Comparison of ENCODE assay signal across 11 mouse cellular contexts in genomic region chr9:24943830-24944229, GRCm38 (mm10).
A peak's percentile ranks its signal among the peaks of the same experiment; 100 is the strongest.
DNase-seq lines count a peak whose midpoint lies in the region; ATAC-seq lines count a peak whose summit lies in the region.
"Had no signal": no experiment of that assay in that cellular context is flagged by ENCODE, and none has a peak within 500 bp of the region (broad histone marks: within the 10 kb centered on the region; RNA-seq: fewer than 3 reads in every experiment).

No protein-coding gene starts in this region.

- H3K36me3 ChIP-seq in hindbrain, embryonic 16.5 days (ENCODE audit: control insufficient read depth, insufficient read depth, low read length) = no peaks in the 10 kb centered on the region
- H3K36me3 ChIP-seq: liver, embryonic 15.5 days had no signal

- no peak overlapping the region for H3K9ac ChIP-seq in hindbrain, embryonic 16.5 days (ENCODE audit: low read depth, low read length)
- H3K9ac ChIP-seq: liver, embryonic 15.5 days had no signal

- ATAC-seq in hindbrain, embryonic 16.5 days = peak; percentile 72

- no peaks in the 10 kb centered on the region for H3K9me3 ChIP-seq in hindbrain, embryonic 16.5 days (ENCODE audit: control insufficient read depth, low read length)
- H3K9me3 ChIP-seq: liver, embryonic 15.5 days had no signal

- peak; percentile 16 to 33 for DNase-seq in heart, adult 18-20 months
- DNase-seq in heart, adult 9 months (ENCODE audit: low spot score in 2 of 2) = no peak
- DNase-seq in retina, embryonic 14.5 days (ENCODE audit: low spot score) = peak; percentile 41
- no peak for DNase-seq in retina, postnatal 1 day
- no peak for DNase-seq in spleen, postnatal 10 days (ENCODE audit: low spot score in 2 of 2)
- DNase-seq in layer of hippocampus, postnatal 36 days = no peak
- DNase-seq in cerebellum, adult 9-10 months = no peak
- DNase-seq: cerebellum, adult 18-20 months had no signal

- no peak overlapping the region for H3K4me2 ChIP-seq in hindbrain, embryonic 16.5 days (ENCODE audit: low read length)
- H3K4me2 ChIP-seq: liver, embryonic 15.5 days had no signal

- no peak overlapping the region for H3K4me3 ChIP-seq in hindbrain, embryonic 16.5 days (ENCODE audit: low read length)
- H3K4me3 ChIP-seq: layer of hippocampus, adult 2 months; liver, embryonic 15.5 days had no signal

- peaks cover 3% of the 10 kb centered on the region; the same call in 1 of the 2 replicates for H3K4me1 ChIP-seq in hindbrain, embryonic 16.5 days (ENCODE audit: control insufficient read depth, insufficient read depth, low read depth, low read length)
- H3K4me1 ChIP-seq: liver, embryonic 15.5 days had no signal

- 5% methylated on average over 6 of the region's 6 CpGs for WGBS in hindbrain, embryonic 16.5 days

- no peak overlapping the region for H3K27ac ChIP-seq in hindbrain, embryonic 16.5 days (ENCODE audit: low read depth, low read length)
- H3K27ac ChIP-seq: layer of hippocampus, adult 2 months; liver, embryonic 15.5 days had no signal

- H3K27me3 ChIP-seq in hindbrain, embryonic 16.5 days (replicated peaks; ENCODE audit: control insufficient read depth, insufficient read depth, low read length) = no peaks in the 10 kb centered on the region
- H3K27me3 ChIP-seq: liver, embryonic 15.5 days had no signal

Comparison
In these comparisons a context has a peak if more than half of its experiments do, and no peak if none do; other contexts are left out.
1. DNase-seq: peak in heart, adult 18-20 months (2 of 2) and retina, embryonic 14.5 days (single experiment); none in heart, adult 9 months (0 of 2), retina, postnatal 1 day (single experiment), spleen, postnatal 10 days (0 of 2), layer of hippocampus, postnatal 36 days (0 of 2) and cerebellum, adult 9-10 months (single experiment).